Mouse (Mus musculus) lung, embryonic 16.5 days (tissue): ENCODE results near the gene Gm43720. TPM values are rescaled to one million over a fixed set of nuclear protein-coding genes. Genes with fewer than 3 reads are reported as not detected.
"Not testable (repeated sequence)": the region's sequence is repeated elsewhere in the genome, so short reads cannot be mapped to it uniquely, and the experiment has no call there.

Source experiments
- ATAC-seq: fragments of 200-750 bp; cut with Nextera tagmentation; 2 replicates; pipeline ENCODE4 v1.8.0; 2017; ENCODE audit warnings: low read depth, mild to moderate bottlenecking, moderate library complexity
- H3K27ac ChIP-seq: fragments of 300-500 bp; sonication (generic); 2 replicates; pipeline ENCODE4 v1.5.1; 2014; ENCODE audit warnings: mild to moderate bottlenecking, control low read depth, low read length
- H3K27me3 ChIP-seq: fragments of 300-500 bp; sonication (generic); 2 replicates; pipeline ENCODE4 v1.6.1; 2014; ENCODE audit warnings: low read depth, low read length, mixed read lengths; ENCODE audit not compliant: control insufficient read depth, insufficient read depth
- H3K36me3 ChIP-seq: fragments of 300-500 bp; sonication (generic); 2 replicates; pipeline ENCODE4 v1.6.1; 2014; ENCODE audit warnings: low read length; ENCODE audit not compliant: control insufficient read depth, insufficient read depth
- H3K4me1 ChIP-seq: fragments of 300-500 bp; sonication (generic); replicated peaks from 2 replicates; pipeline ENCODE4 v1.6.1; 2014; ENCODE audit warnings: low read length, mixed read lengths; ENCODE audit not compliant: control insufficient read depth, insufficient read depth
- H3K4me2 ChIP-seq: fragments of 300-500 bp; sonication (generic); 2 replicates; pipeline ENCODE4 v1.6.1; 2014; ENCODE audit warnings: low read depth, low read length, control low read depth
- H3K4me3 ChIP-seq: fragments of 300-500 bp; sonication (generic); 2 replicates; pipeline ENCODE4 v1.5.1; 2014; ENCODE audit warnings: mild to moderate bottlenecking, low read length, control low read depth
- H3K9ac ChIP-seq: fragments of 300-500 bp; sonication (generic); 2 replicates; pipeline ENCODE4 v1.6.1; 2014; ENCODE audit warnings: low read length, control low read depth
- H3K9me3 ChIP-seq: fragments of 300-500 bp; sonication (generic); 2 replicates; pipeline ENCODE4 v1.6.1; 2016; ENCODE audit warnings: low read length; ENCODE audit not compliant: control insufficient read depth
- WGBS: fragments of 180-500 bp; shearing (Covaris S2); extraction: QIAGEN DNeasy Blood & Tissue Kit; methylation state at CpG from one replicate; pipeline ENCODE4 v1.1.7; 2014; 5-methylcytosine and 5-hydroxymethylcytosine counted together
- polyA plus RNA-seq: library from polyadenylated mRNA; unstranded; fragments of >200 nt; fragmentation: Nextera tagmentation; extraction: Ambion mirVana; gene quantifications from 2 replicates; pipeline ENCODE4 v1.2.1, GENCODE M21; 2015

Gene Gm43720
- polyA plus RNA-seq, 1 experiment from 2014 or later = 0.19 TPM

DNA sequence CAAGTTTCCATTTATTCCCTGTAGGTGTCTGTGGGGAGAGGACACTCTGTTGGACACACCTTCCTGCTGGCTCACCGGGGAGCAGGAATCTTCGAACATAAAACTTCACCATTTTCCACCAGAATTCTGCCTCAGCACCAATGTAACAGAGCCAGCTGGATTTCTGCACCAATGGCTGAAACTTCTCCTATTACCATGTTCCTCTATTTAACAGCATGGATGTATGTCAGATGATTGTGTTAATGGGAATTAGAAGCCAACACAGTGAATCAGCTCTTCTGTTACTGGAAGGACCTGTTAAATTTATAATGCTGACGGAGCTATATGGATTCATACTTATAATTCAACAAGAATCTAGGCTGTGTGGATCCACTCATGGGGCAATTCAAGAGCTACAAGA lies 50.2 kb downstream of the Gm43720 start:
- no peak for ATAC-seq
- Histone ChIP-seq H3K27me3 (no peaks in the 10 kb centered on the region), H3K9ac (no peak overlapping the region), H3K4me1 (no peaks in the 10 kb centered on the region), H3K27ac (no peak overlapping the region), H3K4me3 (no peak overlapping the region), H3K36me3 (no peaks in the 10 kb centered on the region), H3K9me3 (no peaks in the 10 kb centered on the region), H3K4me2 (no peak overlapping the region)
- 82% methylated on average over 3 of the region's 3 CpGs for WGBS

DNA sequence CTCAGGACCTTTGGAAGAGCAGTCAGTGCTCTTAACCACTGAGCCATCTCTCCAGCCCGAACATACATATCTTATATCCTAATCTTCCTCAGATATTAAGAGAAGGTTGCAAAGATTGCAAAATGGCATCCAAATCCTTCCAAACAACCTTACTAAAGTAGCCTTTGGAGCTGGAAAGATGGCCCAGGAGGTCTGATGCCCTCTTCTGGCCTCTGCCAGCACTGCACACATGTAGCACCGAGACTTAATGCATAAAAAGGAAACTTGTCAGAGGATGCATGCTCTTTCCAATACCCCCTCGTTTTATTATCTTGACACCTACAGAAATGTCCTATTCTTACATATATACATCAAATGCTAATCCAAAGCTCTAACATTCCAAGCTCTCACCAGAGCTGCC lies 51.7 kb downstream of the Gm43720 start:
- ATAC-seq = no peak
- no peak overlapping the region for H3K4me2 ChIP-seq
- H3K9me3 ChIP-seq = no peaks in the 10 kb centered on the region
- no peak overlapping the region for H3K4me3 ChIP-seq
- H3K9ac ChIP-seq = no peak overlapping the region
- no peak overlapping the region for H3K27ac ChIP-seq
- H3K36me3 ChIP-seq = no peaks in the 10 kb centered on the region
- no peaks in the 10 kb centered on the region for H3K4me1 ChIP-seq
- H3K27me3 ChIP-seq = no peaks in the 10 kb centered on the region
- WGBS = 49% methylated on average over 3 of the region's 3 CpGs

DNA sequence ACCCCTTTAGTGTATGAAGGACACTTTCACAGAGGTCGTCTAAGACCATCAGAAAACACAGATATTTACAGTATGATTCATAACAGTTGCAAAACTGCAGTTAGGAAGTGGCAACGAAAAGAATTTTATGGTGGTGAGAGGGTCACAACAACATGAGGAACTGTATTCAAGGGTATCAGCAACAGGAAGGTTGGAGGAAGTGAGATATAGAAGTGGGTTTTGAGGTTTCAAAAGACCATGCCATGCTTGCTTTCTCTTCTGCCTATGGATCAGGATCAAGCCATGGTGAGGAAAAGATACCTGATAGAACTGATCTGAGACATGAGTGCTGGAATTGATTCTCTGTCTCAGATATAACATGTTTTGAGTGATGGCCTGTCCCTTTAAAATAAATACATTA lies 52.4 kb downstream of the Gm43720 start:
- Histone ChIP-seq H3K4me2 (no peak overlapping the region), H3K4me1 (no peaks in the 10 kb centered on the region), H3K36me3 (no peaks in the 10 kb centered on the region), H3K4me3 (no peak overlapping the region), H3K27ac (no peak overlapping the region), H3K9me3 (no peaks in the 10 kb centered on the region), H3K27me3 (no peaks in the 10 kb centered on the region), H3K9ac (no peak overlapping the region)
- WGBS = 51% methylated on average over 2 of the region's 2 CpGs
- no peak for ATAC-seq

- Histone ChIP-seq H3K9me3 (no peaks in the 10 kb centered on the region), H3K36me3 (no peaks in the 10 kb centered on the region), H3K4me1 (no peaks in the 10 kb centered on the region), H3K27ac (no peak overlapping the region), H3K9ac (no peak overlapping the region), H3K4me3 (no peak overlapping the region), H3K4me2 (no peak overlapping the region), H3K27me3 (no peaks in the 10 kb centered on the region)
- ATAC-seq = no peak
- 69% methylated on average over 4 of the region's 4 CpGs for WGBS
Measured at GRCm38 (mm10) chr5:138226491-138226890, 53.3 kb downstream of the Gm43720 start.

DNA sequence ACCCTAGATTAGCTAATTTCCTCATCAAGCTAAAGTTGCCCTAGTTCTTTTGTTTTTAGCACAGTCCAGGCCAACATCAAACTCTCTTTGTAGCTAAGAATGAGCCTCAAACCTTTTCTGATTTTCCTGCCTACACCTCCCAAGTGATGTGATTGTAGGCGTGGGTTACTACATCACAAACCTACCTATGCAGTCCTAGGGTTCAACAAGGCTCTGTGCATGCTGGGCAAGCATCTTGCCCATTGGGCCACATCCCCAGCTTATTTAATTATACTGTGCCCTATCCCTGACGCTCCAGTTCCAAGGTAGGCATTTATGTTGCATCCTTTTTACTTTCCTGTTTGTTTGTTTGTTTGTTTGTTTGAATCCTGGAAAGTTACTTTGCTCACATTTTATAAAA lies 54.1 kb downstream of the Gm43720 start, which contains the start of gene Nxpe5:
TSS of gene Nxpe5 (plus strand) at position 199 of the 400 bp plus-strand sequence.
- Histone ChIP-seq H3K36me3 (no peaks in the 10 kb centered on the region), H3K27ac (no peak within 1 kb of the TSS), H3K9ac (no peak within 1 kb of the TSS), H3K4me3 (no peak within 1 kb of the TSS), H3K4me2 (no peak within 1 kb of the TSS), H3K4me1 (no peaks in the 10 kb centered on the region), H3K9me3 (no peaks in the 10 kb centered on the region), H3K27me3 (no peaks in the 10 kb centered on the region)
- WGBS = 53% methylated on average over 2 of the region's 2 CpGs
- no peak for ATAC-seq

DNA sequence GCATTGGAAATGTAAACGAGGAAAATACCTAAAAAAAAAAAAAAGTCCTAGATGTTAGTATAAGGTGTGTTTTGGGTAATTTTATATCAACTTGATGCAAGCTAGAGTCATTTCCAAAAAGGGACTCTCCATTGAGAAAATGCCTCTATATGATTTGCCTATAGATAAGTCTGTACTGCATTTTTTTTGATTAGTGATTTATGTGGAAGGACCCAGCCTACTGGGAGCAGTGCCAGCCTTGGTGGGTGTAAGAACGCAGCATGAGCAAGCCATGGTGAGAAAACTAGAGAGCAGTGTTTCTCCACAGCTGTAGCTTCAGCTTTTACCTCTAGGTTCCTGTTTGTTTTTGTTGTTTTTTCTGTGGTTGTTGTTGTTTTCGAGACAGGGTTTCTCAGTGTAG lies 56.5 kb downstream of the Gm43720 start:
- no peak for ATAC-seq
- no peaks in the 10 kb centered on the region for H3K36me3 ChIP-seq
- 44% methylated on average over 3 of the region's 3 CpGs for WGBS
- H3K9ac ChIP-seq = no peak overlapping the region
- no peaks in the 10 kb centered on the region for H3K27me3 ChIP-seq
- H3K4me1 ChIP-seq = no peaks in the 10 kb centered on the region
- no peak overlapping the region for H3K4me3 ChIP-seq
- H3K27ac ChIP-seq = no peak overlapping the region
- no peak overlapping the region for H3K4me2 ChIP-seq
- H3K9me3 ChIP-seq = no peaks in the 10 kb centered on the region

DNA sequence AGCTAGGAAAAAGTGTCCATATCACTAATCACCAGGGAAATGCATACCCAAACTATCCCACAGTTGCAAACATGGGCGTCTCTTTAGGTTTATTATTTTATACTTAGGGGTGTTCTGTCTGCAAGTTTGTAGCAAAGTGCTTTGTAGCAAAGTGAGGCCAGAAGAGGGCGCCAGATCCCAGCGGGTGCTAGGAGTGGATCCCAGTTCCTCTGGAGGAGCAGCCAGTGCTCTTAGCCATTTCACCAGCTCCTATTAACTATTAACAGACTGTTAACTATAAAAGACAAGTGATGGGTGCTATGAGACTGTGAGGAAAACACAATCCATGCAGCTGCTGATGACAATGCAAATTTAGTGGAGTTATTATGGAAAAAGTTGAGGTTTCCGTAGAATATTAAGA lies 57.6 kb downstream of the Gm43720 start:
- H3K27me3 ChIP-seq = no peaks in the 10 kb centered on the region
- no peak for ATAC-seq
- WGBS = 21% methylated on average over 4 of the region's 4 CpGs
- H3K4me2 ChIP-seq = no peak overlapping the region
- H3K36me3 ChIP-seq = no peaks in the 10 kb centered on the region
- H3K9ac ChIP-seq = no peak overlapping the region
- no peaks in the 10 kb centered on the region for H3K4me1 ChIP-seq
- H3K27ac ChIP-seq = no peak overlapping the region
- H3K9me3 ChIP-seq = no peaks in the 10 kb centered on the region
- H3K4me3 ChIP-seq = no peak overlapping the region

GRCm38 (mm10) chr5:138219864-138220263 lies 59.9 kb downstream of the Gm43720 start:
- ATAC-seq = no peak
- no peak overlapping the region for H3K27ac ChIP-seq

DNA sequence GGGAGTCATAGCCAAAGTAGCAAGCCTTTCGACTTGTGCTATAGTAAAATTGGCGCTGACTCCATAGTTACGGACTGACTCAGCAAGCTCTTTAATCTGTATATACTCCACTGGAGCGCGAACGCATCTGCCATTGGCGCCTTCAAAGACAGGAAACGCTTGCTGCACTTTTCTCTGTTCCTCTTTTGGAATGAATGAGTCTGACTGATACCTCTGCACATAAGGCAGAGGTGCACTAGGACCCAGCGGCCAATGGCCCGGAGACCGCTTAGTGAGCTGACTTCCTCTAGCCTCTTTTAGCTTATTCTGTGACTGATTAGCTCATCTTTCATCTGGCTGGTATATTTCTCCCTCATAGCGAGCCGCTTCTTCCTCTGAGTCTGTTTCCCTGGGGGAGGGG lies 63.1 kb downstream of the Gm43720 start:
- ATAC-seq = not testable (repeated sequence)
- WGBS = 89% methylated on average over 13 of the region's 13 CpGs

More at GRCm38 (mm10) chr5:138219864-138220263, 59.9 kb downstream of the Gm43720 start:
- H3K4me3 ChIP-seq = no peak overlapping the region
- no peak overlapping the region for H3K4me2 ChIP-seq
- H3K9me3 ChIP-seq = no peaks in the 10 kb centered on the region; the same call in 1 of the 2 replicates
- H3K36me3 ChIP-seq = no peaks in the 10 kb centered on the region
- H3K27me3 ChIP-seq = no peaks in the 10 kb centered on the region
- no peaks in the 10 kb centered on the region for H3K4me1 ChIP-seq
- H3K9ac ChIP-seq = no peak overlapping the region
- WGBS = 27% methylated on average over 2 of the region's 2 CpGs

More for the DNA sequence above, 63.1 kb downstream of the Gm43720 start:
- not testable (repeated sequence) for H3K9ac ChIP-seq, H3K9me3 ChIP-seq, H3K4me2 ChIP-seq, H3K27me3 ChIP-seq, H3K27ac ChIP-seq, H3K4me3 ChIP-seq, H3K4me1 ChIP-seq, H3K36me3 ChIP-seq
